Comparison of ENCODE assay signal across 9 mouse cellular contexts in the genomic region with DNA sequence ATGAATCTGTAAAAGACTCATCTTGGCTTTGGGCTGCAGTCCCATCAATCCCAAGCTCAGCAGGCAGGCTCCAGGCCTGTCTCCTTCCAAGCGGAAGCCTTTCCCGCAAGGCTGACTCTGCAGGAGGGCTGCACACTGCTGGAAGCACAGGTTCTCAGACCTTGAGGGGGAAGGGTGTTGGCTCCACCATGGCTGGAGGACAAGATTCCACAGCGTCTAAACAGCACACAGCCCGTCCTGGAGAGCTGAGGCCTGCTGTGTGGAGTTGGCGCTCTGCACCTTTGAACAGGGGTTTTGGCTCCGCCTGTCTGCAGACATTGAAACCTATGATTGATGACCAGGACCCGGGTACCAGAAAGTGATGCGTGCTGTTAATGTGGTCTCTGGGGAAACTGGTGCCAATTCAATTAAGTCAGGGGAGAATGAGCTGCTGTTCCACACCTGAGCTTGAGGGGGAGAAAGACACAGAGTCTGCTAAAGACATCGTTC.
A peak's percentile ranks its signal among the peaks of the same experiment; 100 is the strongest.
DNase-seq lines count a peak whose midpoint lies in the region; ATAC-seq and TF ChIP-seq lines count a peak whose summit lies in the region.
"Had no signal": no experiment of that assay in that cellular context is flagged by ENCODE, and none has a peak within 500 bp of the region (broad histone marks: within the 10 kb centered on the region; RNA-seq: fewer than 3 reads in every experiment).

No protein-coding gene starts in this region.

- no peaks in the 10 kb centered on the region for H3K36me3 ChIP-seq in heart, embryonic 13.5 days
- no peaks in the 10 kb centered on the region for H3K36me3 ChIP-seq in hindbrain, embryonic 10.5 days
- H3K36me3 ChIP-seq in midbrain, postnatal 0 days (ENCODE audit: insufficient read depth, low read length) = no peaks in the 10 kb centered on the region

- WGBS in heart, embryonic 13.5 days = 13% methylated on average over 9 of the region's 9 CpGs
- WGBS in hindbrain, embryonic 10.5 days = 9% methylated on average over 9 of the region's 9 CpGs
- WGBS in midbrain, postnatal 0 days = 17% methylated on average over 9 of the region's 9 CpGs

- DNase-seq in heart, postnatal 4 days = no peak
- peak; percentile 21 for DNase-seq in brain, adult 2 months (ENCODE audit: low read depth, low spot score)
- peak; percentile 55 for DNase-seq in hindbrain, embryonic 10.5 days (ENCODE audit: low spot score)
- peak; percentile 58 for DNase-seq in midbrain, postnatal 0 days (ENCODE audit: low spot score)
- no peak for DNase-seq in thymus, postnatal 4 days
- DNase-seq in cerebellum, adult 11 months = no peak
- DNase-seq in thymus, postnatal 10 days (ENCODE audit: low spot score in 2 of 2) = no peak

- ATAC-seq in heart, embryonic 13.5 days (ENCODE audit: extremely low read depth, insufficient number of reproducible peaks, low FRiP score, low TSS enrichment) = no peak
- peak; percentile 52; the same call in 1 of the 2 replicates for ATAC-seq in midbrain, postnatal 0 days (ENCODE audit: low FRiP score)

- peak; percentile 44 for TF ChIP-seq CTCF in midbrain, postnatal 0 days (IDR thresholded peaks at IDR 0.05)

- no peaks in the 10 kb centered on the region for H3K9me3 ChIP-seq in heart, embryonic 13.5 days
- no peaks in the 10 kb centered on the region for H3K9me3 ChIP-seq in hindbrain, embryonic 10.5 days
- no peaks in the 10 kb centered on the region for H3K9me3 ChIP-seq in midbrain, postnatal 0 days (ENCODE audit: low read length)

- no peaks in the 10 kb centered on the region for H3K27me3 ChIP-seq in heart, embryonic 13.5 days (replicated peaks)
- H3K27me3 ChIP-seq in hindbrain, embryonic 10.5 days (ENCODE audit: insufficient read depth, poor library complexity, severe bottlenecking) = no peaks in the 10 kb centered on the region
- no peaks in the 10 kb centered on the region for H3K27me3 ChIP-seq in midbrain, postnatal 0 days (ENCODE audit: insufficient read depth, low read length)
- H3K27me3 ChIP-seq: CH12.LX had no signal

- H3K4me1 ChIP-seq in heart, embryonic 13.5 days = peaks cover 12% of the 10 kb centered on the region; the same call in 1 of the 2 replicates
- H3K4me1 ChIP-seq in hindbrain, embryonic 10.5 days (replicated peaks) = peaks cover 22% of the 10 kb centered on the region
- no peaks in the 10 kb centered on the region for H3K4me1 ChIP-seq in midbrain, postnatal 0 days (ENCODE audit: insufficient read depth, low read length)

- H3K4me2 ChIP-seq in heart, embryonic 13.5 days = 0 out of 2 replicates have a peak overlapping the region, but pooled peaks have one; percentile 16
- H3K4me2 ChIP-seq in midbrain, postnatal 0 days (ENCODE audit: low read depth, low read length, poor library complexity, severe bottlenecking) = no peak overlapping the region

- H3K27ac ChIP-seq in heart, embryonic 13.5 days (replicated peaks) = no peak overlapping the region
- peak overlapping the region; percentile 76 for H3K27ac ChIP-seq in hindbrain, embryonic 10.5 days
- H3K27ac ChIP-seq in midbrain, postnatal 0 days (ENCODE audit: low read depth, low read length) = no peak overlapping the region

- H3K4me3 ChIP-seq in heart, embryonic 13.5 days = no peak overlapping the region
- peak overlapping the region; percentile 16; the same call in 1 of the 2 replicates for H3K4me3 ChIP-seq in hindbrain, embryonic 10.5 days
- no peak overlapping the region for H3K4me3 ChIP-seq in midbrain, postnatal 0 days (ENCODE audit: low read depth, low read length)

- no peak overlapping the region for H3K9ac ChIP-seq in heart, embryonic 13.5 days
- no peak overlapping the region for H3K9ac ChIP-seq in midbrain, postnatal 0 days (replicated peaks; ENCODE audit: low read length, poor library complexity, severe bottlenecking)

Comparison
In these comparisons a context has a peak if more than half of its experiments do, and no peak if none do; other contexts are left out.
1. DNase-seq: peak in brain, adult 2 months (single experiment), hindbrain, embryonic 10.5 days (single experiment) and midbrain, postnatal 0 days (single experiment); none in heart, postnatal 4 days (single experiment), thymus, postnatal 4 days (single experiment), cerebellum, adult 11 months (single experiment) and thymus, postnatal 10 days (0 of 2).